Mouse (Mus musculus): ENCODE data around the gene Mamdc4. TPM values are rescaled to one million over a fixed set of nuclear protein-coding genes. Genes with fewer than 3 reads are reported as not detected.

Gene Mamdc4
- polyA plus RNA-seq, 1 experiment: 8.0 TPM

Other genes starting within 250 kb of the Mamdc4 start
- 11.2 and 25.1 TPM in 2 replicates for gene Man1b1, start 242.5 kb downstream of the Mamdc4 start, polyA plus RNA-seq (2012; rRNA removed)
- gene Dpp7, start 218.5 kb downstream of the Mamdc4 start, polyA plus RNA-seq (2012; rRNA removed): 18.1 and 28.0 TPM in 2 replicates
- 38.0 and 38.6 TPM in 2 replicates for gene Uap1l1, start 209.2 kb downstream of the Mamdc4 start, polyA plus RNA-seq (2012; rRNA removed)
- gene Sapcd2, start 202.5 kb downstream of the Mamdc4 start, polyA plus RNA-seq (2012; rRNA removed): 3.0 and 4.3 TPM in 2 replicates
- gene Entpd2, start 179.0 kb downstream of the Mamdc4 start, polyA plus RNA-seq (2012; rRNA removed): 64.7 and 75.2 TPM in 2 replicates
- gene Npdc1, start 175.5 kb downstream of the Mamdc4 start, polyA plus RNA-seq (2012; rRNA removed): 140 and 154 TPM in 2 replicates
- gene Fut7, start 151.6 kb downstream of the Mamdc4 start, polyA plus RNA-seq (2012; rRNA removed): 0.47 and 0.57 TPM in 2 replicates
- gene Abca2, start 146.1 kb downstream of the Mamdc4 start, polyA plus RNA-seq (2012; rRNA removed): 187 and 437 TPM in 2 replicates
- 103 and 188 TPM in 2 replicates for gene Clic3, start 118.0 kb downstream of the Mamdc4 start, polyA plus RNA-seq (2012; rRNA removed)
- 124 and 139 TPM in 2 replicates for gene Paxx, start 113.8 kb downstream of the Mamdc4 start, polyA plus RNA-seq (2012; rRNA removed)
- gene Ptgds, start 104.8 kb downstream of the Mamdc4 start, polyA plus RNA-seq (2012; rRNA removed): 1,300 and 1,863 TPM in 2 replicates
- gene Lcn12, start 80.9 kb downstream of the Mamdc4 start, polyA plus RNA-seq (2012; rRNA removed): 234 and 311 TPM in 2 replicates
- 19.2 and 54.8 TPM in 2 replicates for gene Fbxw5, start 74.1 kb downstream of the Mamdc4 start, polyA plus RNA-seq (2012; rRNA removed)
- gene C8g, start 73.1 kb downstream of the Mamdc4 start, polyA plus RNA-seq (2012; rRNA removed): 15.1 and 15.8 TPM in 2 replicates
- gene Traf2, start 27.9 kb downstream of the Mamdc4 start, polyA plus RNA-seq (2012; rRNA removed): 13.7 and 17.0 TPM in 2 replicates
- 115 and 139 TPM in 2 replicates for gene Edf1, start 17.0 kb downstream of the Mamdc4 start, polyA plus RNA-seq (2012; rRNA removed)
- 57.5 and 83.3 TPM in 2 replicates for gene Phpt1, start 379 bp upstream of the Mamdc4 start, polyA plus RNA-seq (2012; rRNA removed)
- gene Ajm1, start 6.9 kb upstream of the Mamdc4 start, polyA plus RNA-seq (2012; rRNA removed): 1.4 and 2.0 TPM in 2 replicates
- gene Rabl6, start 33.7 kb upstream of the Mamdc4 start, polyA plus RNA-seq (2012; rRNA removed): 58.5 and 65.8 TPM in 2 replicates
- gene Ccdc183, start 42.8 kb upstream of the Mamdc4 start, polyA plus RNA-seq (2012; rRNA removed): 1.0 and 1.6 TPM in 2 replicates
- 72.5 and 74.2 TPM in 2 replicates for gene Tmem141, start 47.2 kb upstream of the Mamdc4 start, polyA plus RNA-seq (2012; rRNA removed)
- 18.2 and 19.1 TPM in 2 replicates for gene Fcna, start 53.2 kb upstream of the Mamdc4 start, polyA plus RNA-seq (2012; rRNA removed)
- gene Lcn8, start 78.3 kb upstream of the Mamdc4 start, polyA plus RNA-seq (2012; rRNA removed): 4,084 and 9,522 TPM in 2 replicates
- 3,609 and 5,181 TPM in 2 replicates for gene Lcn5, start 83.1 kb upstream of the Mamdc4 start, polyA plus RNA-seq (2012; rRNA removed)
- 342 and 466 TPM in 2 replicates for gene Lcn6, start 101.9 kb upstream of the Mamdc4 start, polyA plus RNA-seq (2012; rRNA removed)
- 996 and 1,118 TPM in 2 replicates for gene Lcn10, start 107.9 kb upstream of the Mamdc4 start, polyA plus RNA-seq (2012; rRNA removed)
- gene Obp2a, start 125.2 kb upstream of the Mamdc4 start, polyA plus RNA-seq (2012; rRNA removed): 25.9 and 27.0 TPM in 2 replicates
- gene Bmyc, start 131.9 kb upstream of the Mamdc4 start, polyA plus RNA-seq (2012; rRNA removed): 208 and 344 TPM in 2 replicates
- gene Obp2b, start 162.2 kb upstream of the Mamdc4 start, polyA plus RNA-seq (2012; rRNA removed): 0.19 and 0.22 TPM in 2 replicates
- gene Lcn3, start 190.7 kb upstream of the Mamdc4 start, polyA plus RNA-seq (2012; rRNA removed): not detected in 2 replicates
- 0.38 and 0.53 TPM in 2 replicates for gene Lcn11, start 202.2 kb upstream of the Mamdc4 start, polyA plus RNA-seq (2012; rRNA removed)
- not detected in 2 replicates for gene Gm13539, start 207.4 kb upstream of the Mamdc4 start, polyA plus RNA-seq (2012; rRNA removed)
- gene Glt6d1, start 241.0 kb upstream of the Mamdc4 start, polyA plus RNA-seq (2012; rRNA removed): 0.36 and 0.76 TPM in 2 replicates
- gene Lcn9, start 248.3 kb upstream of the Mamdc4 start, polyA plus RNA-seq (2012; rRNA removed): 2,439 and 2,836 TPM in 2 replicates

Measured in gonadal fat pad, adult 2 months (tissue).